Mouse (Mus musculus) small intestine, adult 2 months (tissue): Measurements from ENCODE around the gene Lamb2. TPM values are rescaled to one million over a fixed set of nuclear protein-coding genes. Genes with fewer than 3 reads are reported as not detected.

ENCODE experiments used
- H3K27ac ChIP-seq: fragments of 200-500 bp; 2 replicates; pipeline ENCODE4 v1.5.1; 2012; ENCODE audit warnings: low read depth, low read length, control low read depth, inconsistent platforms; ENCODE audit not compliant: insufficient read depth
- H3K27me3 ChIP-seq: fragments of 200-500 bp; 2 replicates; pipeline ENCODE4 v1.6.1; 2012; ENCODE audit warnings: mild to moderate bottlenecking, moderate library complexity, low read length, inconsistent platforms; ENCODE audit not compliant: control insufficient read depth, insufficient read depth
- H3K36me3 ChIP-seq: fragments of 200-500 bp; 2 replicates; pipeline ENCODE4 v1.6.1; 2012; ENCODE audit warnings: mild to moderate bottlenecking, low read length, control low read depth, inconsistent platforms; ENCODE audit not compliant: control insufficient read depth, insufficient read depth
- H3K4me1 ChIP-seq: fragments of 200-500 bp; 2 replicates; pipeline ENCODE4 v1.6.1; 2012; ENCODE audit warnings: low read length, inconsistent platforms, mixed read lengths; ENCODE audit not compliant: control insufficient read depth, insufficient read depth, insufficient read length
- H3K4me3 ChIP-seq: fragments of 200-500 bp; 2 replicates; pipeline ENCODE4 v1.5.1; 2012; ENCODE audit warnings: low read depth, mild to moderate bottlenecking, control low read depth, inconsistent platforms, low read length, moderate library complexity
- CTCF ChIP-seq: fragments of 200-500 bp; IDR thresholded peaks from 2 replicates; pipeline ENCODE4 v1.5.1; 2012; ENCODE audit warnings: low read depth, mild to moderate bottlenecking, control low read depth, inconsistent platforms, low read length, moderate library complexity, mixed read lengths; ENCODE audit not compliant: insufficient replicate concordance, insufficient read length; ENCODE audit errors: extremely low read depth
- POLR2A ChIP-seq: fragments of 200-500 bp; IDR thresholded peaks from 2 replicates; pipeline ENCODE4 v1.6.1; 2012; ENCODE audit warnings: low read depth, mild to moderate bottlenecking, control low read depth, inconsistent platforms, low read length, moderate library complexity
- WGBS: fragments of 180-500 bp; shearing (Covaris S2); methylation state at CpG from one replicate; pipeline ENCODE4 v1.1.7; 2018; 5-methylcytosine and 5-hydroxymethylcytosine counted together
- polyA plus RNA-seq: library from polyadenylated mRNA; depleted of rRNA; stranded (reverse); fragments of >200 nt; gene quantifications from 2 replicates; pipeline ENCODE4 v1.2.3, GENCODE M21; 2012

Gene Lamb2
- polyA plus RNA-seq, 1 experiment, result 22.3 TPM

GRCm38 (mm10) chr9:108486973-108487530 is 7.5 kb downstream of the Lamb2 start:
- TF ChIP-seq POLR2A, result no peak
- TF ChIP-seq CTCF, result no peak
- Histone ChIP-seq H3K36me3 (no peaks in the 10 kb centered on the region), H3K4me3 (no peak overlapping the region), H3K27ac (no peak overlapping the region), H3K4me1 (peaks cover 10% of the 10 kb centered on the region), H3K27me3 (no peaks in the 10 kb centered on the region)
- WGBS, result 95% methylated on average over 8 of the region's 8 CpGs

DNA sequence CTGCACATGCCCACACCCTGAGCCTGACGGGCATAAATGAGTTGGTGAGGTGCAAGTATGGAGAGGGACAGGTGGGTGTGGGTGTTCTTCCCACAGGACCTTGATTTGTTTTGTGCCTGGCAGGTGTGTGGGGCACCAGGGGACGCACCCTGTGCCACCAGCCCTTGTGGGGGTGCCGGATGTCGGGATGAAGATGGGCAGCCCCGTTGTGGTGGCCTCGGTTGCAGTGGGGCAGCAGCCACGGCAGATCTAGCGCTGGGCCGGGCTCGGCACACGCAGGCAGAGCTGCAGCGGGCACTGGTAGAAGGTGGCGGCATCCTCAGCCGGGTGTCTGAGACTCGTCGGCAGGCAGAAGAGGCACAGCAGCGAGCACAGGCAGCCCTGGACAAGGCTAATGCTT is 8.9 kb downstream of the Lamb2 start:
- Histone ChIP-seq H3K36me3 (peaks cover 8% of the 10 kb centered on the region), H3K4me1 (peaks cover 13% of the 10 kb centered on the region), H3K27ac (no peak overlapping the region), H3K4me3 (no peak overlapping the region), H3K27me3 (no peaks in the 10 kb centered on the region)
- WGBS, result 97% methylated on average over 17 of the region's 17 CpGs
- no peak for TF ChIP-seq POLR2A
- no peak for TF ChIP-seq CTCF

- H3K4me1 ChIP-seq, result peaks cover 13% of the 10 kb centered on the region
- no peak overlapping the region for H3K4me3 ChIP-seq
- 95% methylated on average over 20 of the region's 20 CpGs for WGBS
- peaks cover 16% of the 10 kb centered on the region for H3K36me3 ChIP-seq
- TF ChIP-seq POLR2A (no peak), CTCF (no peak)
- no peak overlapping the region for H3K27ac ChIP-seq
- H3K27me3 ChIP-seq, result no peaks in the 10 kb centered on the region
These were observed 9.7 kb downstream of the Lamb2 start for GRCm38 (mm10) chr9:108489215-108489614.

- H3K4me1 ChIP-seq, result peaks cover 13% of the 10 kb centered on the region
- 35% methylated on average over 26 of the region's 26 CpGs for WGBS
- H3K4me3 ChIP-seq, result peak overlapping the region; percentile 94
- no peak for TF ChIP-seq CTCF
- TF ChIP-seq POLR2A, result no peak
- no peaks in the 10 kb centered on the region for H3K27me3 ChIP-seq
- H3K36me3 ChIP-seq, result peaks cover 23% of the 10 kb centered on the region
- peak overlapping the region; percentile 84 for H3K27ac ChIP-seq
These were observed 10.4 kb downstream of the Lamb2 start for GRCm38 (mm10) chr9:108489702-108490558.

- Histone ChIP-seq H3K27ac (peak within 1 kb of the TSS; percentile 84), H3K4me3 (peak within 1 kb of the TSS; percentile 94), H3K36me3 (peaks cover 29% of the 10 kb centered on the region), H3K4me1 (peaks cover 13% of the 10 kb centered on the region), H3K27me3 (no peaks in the 10 kb centered on the region)
- WGBS, result under 1% methylated on average over 69 of the region's 69 CpGs
- TF ChIP-seq POLR2A, result peak; percentile 51; the same call in 1 of the 2 replicates
- TF ChIP-seq CTCF, result no peak
These were observed 11.2 kb downstream of the Lamb2 start, which contains the start of gene Usp19 for GRCm38 (mm10) chr9:108490559-108491285. TSS of gene Usp19 (plus strand) at chr9:108490602.

GRCm38 (mm10) chr9:108491286-108491580 is 11.7 kb downstream of the Lamb2 start:
- peaks cover 34% of the 10 kb centered on the region for H3K36me3 ChIP-seq
- H3K27ac ChIP-seq, result peak overlapping the region; percentile 84
- TF ChIP-seq POLR2A (no peak), CTCF (no peak)
- H3K4me1 ChIP-seq, result peaks cover 13% of the 10 kb centered on the region
- WGBS, result under 1% methylated on average over 12 of the region's 12 CpGs
- H3K4me3 ChIP-seq, result peak overlapping the region; percentile 94
- no peaks in the 10 kb centered on the region for H3K27me3 ChIP-seq

- Histone ChIP-seq H3K4me3 (peak overlapping the region; percentile 15), H3K4me1 (peaks cover 13% of the 10 kb centered on the region), H3K27ac (no peak overlapping the region), H3K36me3 (peaks cover 43% of the 10 kb centered on the region), H3K27me3 (no peaks in the 10 kb centered on the region)
- TF ChIP-seq POLR2A, result no peak
- WGBS, result 64% methylated on average over 16 of the region's 16 CpGs
These were observed 12.7 kb downstream of the Lamb2 start for GRCm38 (mm10) chr9:108492043-108492750.
